Mouse (Mus musculus): ENCODE results near the gene Slc38a6.

Slc38a6 gene

DNA sequence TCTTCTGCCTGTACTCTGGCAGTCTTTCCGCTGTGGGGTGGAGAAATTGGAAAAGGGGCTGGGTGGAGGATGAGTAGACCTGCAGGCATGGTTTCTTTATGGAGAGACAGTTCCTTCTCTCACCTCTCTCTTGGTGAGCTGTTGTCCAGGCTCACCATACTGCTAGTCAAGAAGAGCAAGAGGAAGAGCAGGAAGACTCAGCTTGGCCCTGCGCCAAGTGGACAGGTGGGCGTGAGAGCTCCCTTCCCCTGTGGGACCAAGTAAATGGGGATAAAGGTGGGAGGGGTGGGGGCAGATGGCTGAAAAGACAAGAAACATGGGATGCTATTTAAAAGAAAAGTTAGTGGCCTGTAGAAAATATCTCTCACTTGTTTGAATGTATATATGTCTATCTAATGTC is 71.2 kb downstream of the Slc38a6 start:
- DNase-seq, result peak in 1 of 2 experiments; percentile 30

DNA sequence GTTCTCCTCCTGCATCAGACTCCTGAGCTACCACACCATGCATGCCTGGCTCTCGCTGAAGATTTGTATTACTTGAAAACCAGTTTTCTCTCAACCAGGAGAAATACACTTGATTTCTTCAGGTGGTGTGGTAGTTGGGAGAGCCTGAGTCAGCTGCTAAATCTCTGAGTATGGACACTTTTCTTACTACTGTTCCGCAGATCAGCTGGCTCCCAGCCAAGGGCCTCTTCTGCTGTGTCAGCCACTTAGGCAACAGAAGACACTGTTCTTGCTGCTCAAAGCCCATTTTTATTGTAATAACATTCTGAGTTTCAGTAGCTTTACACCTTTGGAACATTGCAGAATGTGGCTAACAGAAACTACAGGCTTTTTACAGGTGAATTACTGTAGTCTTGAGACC is 72.1 kb downstream of the Slc38a6 start:
- DNase-seq, result peak; percentile 89 to 92

- DNase-seq, result no peak
These were observed 72.9 kb downstream of the Slc38a6 start for GRCm38 (mm10) chr12:73359520-73359919.

GRCm38 (mm10) chr12:73361201-73361600 is 74.6 kb downstream of the Slc38a6 start:
- DNase-seq, result no peak

- no peak for DNase-seq
These were observed 76.8 kb downstream of the Slc38a6 start for GRCm38 (mm10) chr12:73363401-73363800.

DNA sequence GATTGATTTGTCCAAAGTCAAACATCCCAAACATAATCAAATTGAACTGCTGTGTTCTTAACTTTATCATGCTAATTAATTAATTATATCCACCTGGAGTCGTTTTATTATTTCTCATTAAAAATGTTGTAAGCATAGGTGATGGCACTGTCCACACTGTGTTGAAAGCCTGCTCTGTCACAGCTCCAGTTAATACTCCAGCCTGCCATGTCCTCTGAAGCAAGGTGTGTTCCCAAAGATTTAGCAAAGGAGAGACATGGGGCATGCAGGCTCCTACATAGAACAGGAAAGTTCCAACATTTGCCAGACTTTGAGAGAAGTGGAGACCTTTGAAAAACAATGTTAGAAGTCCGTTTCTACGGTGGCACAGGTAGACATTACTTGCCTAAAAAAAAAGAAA is 77.4 kb downstream of the Slc38a6 start:
- DNase-seq, result no peak

DNA sequence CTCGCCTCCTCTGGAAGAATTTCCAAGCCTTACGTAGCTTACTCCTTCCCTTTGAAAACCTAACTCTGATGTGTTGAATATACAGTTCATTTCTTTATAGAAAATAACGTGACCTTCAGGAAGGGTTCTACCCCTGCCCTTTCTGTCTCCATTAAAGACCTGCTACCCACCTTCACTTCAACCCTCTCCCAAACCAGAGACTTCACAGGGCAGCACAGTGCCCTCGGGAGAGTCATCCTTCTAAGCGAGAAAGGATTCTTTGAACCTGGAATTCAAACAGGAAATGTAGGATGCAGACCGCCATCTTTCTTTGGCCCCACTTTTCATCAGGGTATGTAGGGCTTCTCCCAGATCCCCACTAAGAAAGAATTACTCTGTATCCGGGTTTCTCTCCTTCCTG is 80.0 kb downstream of the Slc38a6 start:
- no peak for DNase-seq

- no peak for DNase-seq
These were observed 81.0 kb downstream of the Slc38a6 start for GRCm38 (mm10) chr12:73367460-73368079.

DNA sequence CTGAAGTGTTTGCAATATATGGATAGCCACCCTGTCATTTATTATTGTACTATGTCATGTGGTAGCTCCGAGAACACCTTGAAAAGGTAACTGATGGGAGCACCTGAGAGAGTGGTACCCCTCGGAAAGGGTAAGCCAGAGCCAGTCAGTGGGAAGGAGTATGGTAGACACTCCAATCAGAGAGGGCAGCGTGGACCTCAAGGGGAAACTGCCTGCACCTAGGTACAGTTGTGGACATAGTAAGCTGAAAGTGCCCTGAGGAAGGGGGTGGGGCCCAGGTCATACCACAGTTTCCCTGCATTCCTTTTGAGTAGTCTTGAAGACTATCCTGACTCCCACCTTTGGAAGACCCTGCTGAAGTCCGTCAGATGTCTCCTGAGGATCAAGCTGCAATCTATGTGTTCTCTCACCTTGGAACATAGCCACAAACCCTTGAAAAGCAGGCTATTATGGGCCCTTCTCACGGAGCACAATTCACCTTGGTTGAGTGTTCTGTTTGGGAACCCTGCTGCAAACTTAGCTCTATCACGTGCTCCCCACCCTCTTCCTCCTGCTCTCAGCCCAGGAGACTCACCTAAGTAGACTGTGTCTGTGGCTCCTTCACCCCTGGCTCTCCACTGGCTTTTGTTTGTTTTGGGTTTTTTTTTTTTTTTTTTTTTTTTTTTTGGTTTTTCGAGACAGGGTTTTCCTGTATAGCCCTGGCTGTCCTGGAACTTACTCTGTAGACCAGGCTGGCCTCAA is 82.5 kb downstream of the Slc38a6 start:
- no peak for DNase-seq

DNA sequence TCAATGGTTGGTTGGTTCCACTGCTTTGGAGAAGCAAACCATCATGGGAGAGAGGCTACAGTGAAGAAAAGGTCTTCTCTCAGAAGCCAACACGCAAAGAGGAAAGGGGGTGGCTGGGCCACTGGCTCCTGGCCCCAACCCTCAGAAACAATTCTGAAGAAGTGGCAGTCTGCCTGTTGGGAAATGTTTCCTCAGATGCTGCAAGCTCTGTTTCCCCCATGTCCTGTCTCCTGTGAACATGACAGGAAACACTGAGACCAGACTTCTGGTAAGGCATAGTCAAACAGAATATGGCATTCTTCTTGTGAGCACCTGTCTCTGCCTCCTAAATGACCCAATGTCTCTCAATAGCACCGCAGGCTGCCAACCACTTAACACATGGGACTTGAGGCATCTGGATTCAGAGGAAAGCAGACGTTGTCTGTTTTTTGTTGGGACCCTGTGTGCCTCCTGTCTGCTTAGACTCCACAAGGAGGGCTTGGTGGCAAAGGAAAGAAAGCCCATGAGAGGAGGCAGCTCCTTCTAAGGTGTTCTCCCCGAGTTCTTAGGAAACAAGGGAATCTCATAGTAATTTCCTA is 83.9 kb downstream of the Slc38a6 start:
- DNase-seq, result no peak

GRCm38 (mm10) chr12:73371132-73371531 is 84.6 kb downstream of the Slc38a6 start:
- no peak for DNase-seq

- DNase-seq, result no peak
These were observed 91.4 kb downstream of the Slc38a6 start for GRCm38 (mm10) chr12:73378026-73378425.

DNA sequence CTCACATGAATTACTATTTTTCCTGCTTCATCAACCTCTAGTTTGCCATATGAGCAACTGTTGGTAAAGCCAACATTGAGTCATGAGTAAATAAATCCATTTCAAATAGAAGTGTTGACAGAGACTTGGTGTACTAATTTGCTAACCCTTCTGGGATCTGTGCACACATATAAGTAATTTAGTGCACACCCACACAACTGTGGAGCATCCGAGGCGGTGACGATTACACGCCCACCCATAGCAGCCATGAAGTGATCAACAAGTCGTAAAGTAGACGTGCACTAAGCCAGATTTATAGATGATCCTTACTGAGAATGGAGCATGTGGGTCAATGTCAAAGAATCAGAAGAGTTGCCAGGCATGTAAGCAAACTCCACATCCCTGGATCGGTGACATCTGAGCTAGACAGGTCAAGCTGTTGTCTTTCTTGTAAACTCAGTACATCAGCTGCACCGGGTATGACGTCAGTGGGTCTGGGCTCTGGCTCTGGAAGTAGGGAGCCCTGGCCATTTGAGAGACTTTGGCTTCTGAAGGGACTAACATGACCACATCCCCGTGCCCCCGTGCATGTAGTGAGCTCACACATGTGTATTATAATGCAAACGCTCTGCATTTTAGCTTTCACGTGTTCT is 92.3 kb downstream of the Slc38a6 start:
- DNase-seq, result no peak

GRCm38 (mm10) chr12:73380686-73381360 is 94.2 kb downstream of the Slc38a6 start:
- DNase-seq, result peak in 1 of 2 experiments; percentile 19

- peak; percentile 51 to 68 for DNase-seq
These were observed 94.9 kb downstream of the Slc38a6 start for GRCm38 (mm10) chr12:73381452-73381851.

DNA sequence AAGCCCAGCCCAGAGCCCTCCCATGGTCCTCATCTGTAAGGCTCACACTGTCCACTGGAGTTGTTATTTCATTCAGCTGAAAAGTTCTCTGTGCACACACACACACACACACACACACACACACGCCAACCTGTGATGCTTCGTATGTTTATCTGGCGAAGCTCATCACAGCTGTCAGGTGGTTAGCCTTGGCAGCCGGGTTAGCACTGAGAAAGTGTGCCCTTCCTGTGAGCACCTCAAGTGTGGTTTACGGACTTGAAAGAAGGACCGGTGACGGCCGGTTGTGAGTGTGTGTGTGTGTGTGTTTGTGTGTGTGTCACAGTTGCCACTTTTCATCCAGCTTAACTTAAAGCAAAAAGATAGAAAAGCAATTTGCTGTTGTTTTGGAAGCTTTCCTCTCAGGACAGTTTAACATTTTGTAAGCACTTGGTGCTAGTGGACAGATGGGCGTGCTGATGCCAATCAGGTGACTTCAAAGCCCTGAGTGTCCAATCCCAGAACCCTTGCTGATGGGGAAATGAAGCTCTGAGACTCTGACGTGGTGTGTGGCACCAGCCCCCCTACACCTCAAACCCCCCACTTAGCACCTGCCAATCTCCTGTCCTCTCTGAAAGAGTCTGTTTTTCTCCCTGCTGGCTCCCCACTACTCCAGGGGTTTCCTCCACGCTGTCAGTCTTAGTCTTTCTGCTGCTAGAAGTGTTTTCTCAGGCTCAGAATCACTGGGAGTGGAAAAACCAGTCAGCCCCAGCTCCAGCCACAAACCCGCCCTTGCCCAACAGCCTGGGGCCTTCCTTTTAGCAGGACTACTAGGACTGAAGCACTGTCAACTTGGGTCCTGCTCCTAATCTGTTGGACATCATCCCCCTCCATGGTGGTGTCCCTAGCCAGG is 96.0 kb downstream of the Slc38a6 start:
- DNase-seq, result peak in 1 of 2 experiments; percentile 19

GRCm38 (mm10) chr12:73383179-73383510 is 96.6 kb downstream of the Slc38a6 start:
- peak; percentile 49 to 77 for DNase-seq

DNA sequence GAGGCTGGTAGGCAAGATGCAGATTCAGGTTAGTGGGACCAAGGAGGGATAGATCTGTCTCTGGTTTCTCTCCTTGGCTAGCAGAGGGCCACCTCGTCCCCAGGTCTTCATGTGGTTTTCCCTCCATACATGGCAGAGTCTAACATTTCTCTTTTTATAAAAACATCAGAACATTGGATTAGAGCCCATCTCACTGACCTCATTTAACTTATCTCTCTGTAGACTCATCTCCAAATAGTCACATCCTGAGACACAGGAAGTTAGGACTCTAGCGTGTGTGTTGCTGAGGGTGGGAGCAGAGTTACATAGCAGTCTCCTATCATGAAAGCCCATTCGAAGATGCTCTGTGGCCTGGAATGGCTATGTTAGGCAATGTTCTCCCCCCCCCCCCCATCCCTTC is 97.3 kb downstream of the Slc38a6 start:
- DNase-seq, result peak in 1 of 2 experiments; percentile 6

DNA sequence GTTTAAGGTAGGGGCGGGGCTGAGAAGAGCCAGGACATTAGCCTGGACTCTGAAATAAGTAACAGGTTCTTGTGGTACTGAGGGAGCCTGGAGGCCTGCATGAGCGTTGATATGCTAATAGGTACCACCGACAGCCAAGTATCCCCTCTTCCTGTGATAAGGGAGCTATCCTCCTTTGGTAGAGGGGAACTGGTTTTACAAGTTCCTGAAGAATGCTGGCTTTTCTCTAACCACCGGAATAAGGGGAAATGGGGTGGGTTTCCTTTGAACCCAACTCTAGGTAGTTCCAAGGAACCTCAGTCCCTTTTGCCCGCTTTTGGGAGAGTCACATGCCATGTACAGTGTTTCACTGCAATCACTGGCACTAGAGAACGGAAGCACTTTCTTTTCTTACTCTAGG is 98.2 kb downstream of the Slc38a6 start:
- no peak for DNase-seq

GRCm38 (mm10) chr12:73392507-73392906 is 105.9 kb downstream of the Slc38a6 start:
- no peak for DNase-seq

DNA sequence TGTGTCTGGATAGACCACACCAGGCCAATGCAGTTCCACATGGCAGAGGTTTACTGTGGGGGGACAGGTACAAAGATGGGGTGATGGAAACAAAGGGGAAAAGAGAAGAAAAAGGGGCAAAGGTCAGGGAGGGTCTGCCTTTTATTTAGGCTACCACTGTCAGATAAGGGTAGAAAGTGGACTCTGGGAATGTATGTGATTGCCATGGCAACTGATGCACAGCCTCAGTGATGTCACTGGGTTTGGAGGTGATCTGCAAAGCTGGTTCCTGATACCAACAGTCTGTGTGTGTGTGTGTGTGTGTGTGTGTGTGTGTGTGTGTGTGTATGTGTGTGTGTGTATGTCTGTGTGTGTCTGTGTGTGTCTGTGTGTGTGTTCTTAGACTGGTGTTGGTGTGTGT is 106.4 kb downstream of the Slc38a6 start:
- DNase-seq, result no peak

- DNase-seq, result peak; percentile 33 to 53
These were observed 107.3 kb downstream of the Slc38a6 start for GRCm38 (mm10) chr12:73393881-73394291.
